Mouse (Mus musculus): ENCODE results near the gene Pdzph1. TPM values are rescaled to one million over a fixed set of nuclear protein-coding genes. Genes with fewer than 3 reads are reported as not detected.
A peak's percentile ranks its signal among the peaks of the same experiment; 100 is the strongest.

Pdzph1 gene
- polyA plus RNA-seq (2015; fragmentation: Nextera tagmentation; extraction: Ambion mirVana) = 0.29 TPM in 1 of 2 replicates, not detected in the other

DNA sequence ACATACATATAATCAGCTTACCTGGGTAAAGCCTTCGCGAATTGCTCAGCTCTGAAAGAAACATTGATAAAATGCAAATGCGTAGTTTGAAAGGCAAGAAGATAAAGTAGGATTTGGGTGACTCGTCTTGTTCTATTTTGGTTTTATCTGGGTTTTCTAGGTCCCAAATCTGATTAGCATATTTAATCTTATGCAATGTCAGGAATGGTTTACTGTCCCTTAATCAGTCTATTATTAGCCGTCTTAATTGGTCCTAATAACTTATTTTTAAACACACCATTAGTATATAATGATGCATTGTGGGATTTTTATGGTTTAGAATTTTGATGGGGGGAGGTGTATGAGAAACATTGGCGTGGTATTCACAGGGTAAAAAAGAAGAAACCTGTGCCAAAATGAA is at the start of gene Pdzph1:
Gene Pdzph1 (minus strand): TSS at position 101 of the 400 bp plus-strand sequence.
- no peak for DNase-seq (ENCODE audit: low spot score)

DNA sequence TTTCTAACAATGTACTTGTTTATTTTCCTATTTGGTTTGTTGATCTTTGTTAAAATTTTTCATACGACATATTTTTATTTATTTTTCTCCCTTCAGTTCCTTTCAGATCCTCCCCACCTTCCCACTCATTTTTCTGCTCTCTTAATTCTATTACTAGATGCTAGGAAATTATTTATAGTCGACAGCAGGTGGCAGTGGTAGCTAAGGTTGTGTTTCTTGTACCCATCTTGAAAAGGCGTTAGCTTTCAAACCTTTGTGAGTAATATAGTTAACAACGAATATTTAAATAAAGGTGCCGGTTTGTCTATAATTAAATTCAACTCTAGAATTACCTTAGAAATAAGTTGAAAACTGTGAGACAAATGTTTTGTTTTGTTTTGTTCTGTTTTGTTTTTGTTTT is 48.6 kb upstream of the Pdzph1 start:
- no peak for DNase-seq (ENCODE audit: low spot score)

DNA sequence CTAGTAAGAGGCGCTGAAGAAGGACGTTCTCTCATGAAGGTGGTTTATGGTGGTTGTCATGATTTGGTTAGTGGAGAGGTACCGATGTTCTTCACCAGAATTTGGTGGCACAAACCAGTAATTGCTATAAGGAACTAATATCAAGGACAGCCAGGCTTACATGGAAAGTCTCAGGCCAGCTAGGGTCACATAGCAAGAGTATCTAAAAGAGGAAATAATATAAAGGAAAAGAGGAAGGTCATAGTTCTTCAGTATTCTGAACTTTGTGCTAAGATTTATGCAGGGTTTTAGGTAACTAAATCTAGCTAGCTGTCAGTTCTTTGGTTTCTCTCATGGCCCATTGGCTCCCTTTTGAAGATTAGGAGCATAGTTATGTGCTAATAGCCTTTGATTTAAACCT is 42.3 kb upstream of the Pdzph1 start:
- DNase-seq (ENCODE audit: low spot score) = no peak

DNA sequence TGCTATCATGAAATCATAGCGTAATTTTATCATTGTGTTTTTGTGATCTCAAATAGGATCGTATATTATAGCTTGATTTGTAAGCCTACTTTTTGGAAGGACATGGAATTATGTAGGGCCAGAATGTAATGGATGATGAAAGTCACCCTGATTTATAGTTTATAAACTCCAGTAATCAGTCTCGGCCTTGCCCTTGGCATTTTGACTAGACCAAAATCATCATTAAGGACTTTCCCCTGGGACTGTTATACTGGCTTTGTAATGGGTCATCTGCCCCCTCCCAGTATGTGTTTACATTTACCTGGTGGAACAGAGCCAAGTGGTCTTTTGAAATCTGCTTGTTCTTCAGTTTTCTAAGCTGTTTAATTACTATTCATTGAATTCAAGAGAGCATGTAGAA is 35.2 kb upstream of the Pdzph1 start:
- DNase-seq (ENCODE audit: low spot score) = no peak

DNA sequence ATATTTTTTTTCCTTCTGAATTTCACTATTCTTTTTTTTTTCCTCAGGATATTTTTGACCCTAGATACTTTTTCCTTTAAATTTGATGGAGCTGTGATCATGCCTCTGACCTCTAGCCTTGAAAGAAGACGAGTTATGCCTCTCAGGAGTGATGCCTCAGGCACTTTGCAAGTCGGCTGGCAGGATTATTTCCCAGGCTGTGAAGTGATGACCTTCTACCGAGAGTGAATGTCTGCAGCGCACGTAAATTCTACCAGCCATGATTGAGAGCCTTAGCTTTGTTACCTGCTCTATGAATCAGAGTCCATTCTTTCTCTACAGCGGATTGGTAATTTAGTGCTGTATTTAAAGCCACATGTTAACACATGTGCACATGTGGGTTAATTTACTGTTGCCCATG is 33.3 kb upstream of the Pdzph1 start:
- DNase-seq (ENCODE audit: low spot score) = no peak

DNA sequence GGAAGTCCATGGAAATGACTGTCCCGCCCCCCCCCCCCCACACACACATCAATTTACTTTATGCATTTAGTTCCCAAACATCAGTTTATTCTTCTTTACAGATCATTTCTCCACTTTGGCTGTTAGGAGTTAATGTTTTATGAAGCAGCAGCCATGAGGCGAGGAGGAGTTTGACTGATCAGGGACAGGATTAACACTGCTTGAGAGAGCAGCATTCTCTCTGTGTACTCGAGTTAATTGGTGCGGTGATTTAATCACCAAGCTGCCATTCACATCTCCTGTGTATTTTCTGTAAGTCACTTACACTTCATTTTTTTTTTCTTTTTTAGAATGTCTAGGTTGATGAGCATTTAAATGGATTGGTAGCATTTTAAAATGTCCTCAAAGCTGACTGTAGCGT is 32.8 kb upstream of the Pdzph1 start:
- no peak for DNase-seq (ENCODE audit: low spot score)

DNA sequence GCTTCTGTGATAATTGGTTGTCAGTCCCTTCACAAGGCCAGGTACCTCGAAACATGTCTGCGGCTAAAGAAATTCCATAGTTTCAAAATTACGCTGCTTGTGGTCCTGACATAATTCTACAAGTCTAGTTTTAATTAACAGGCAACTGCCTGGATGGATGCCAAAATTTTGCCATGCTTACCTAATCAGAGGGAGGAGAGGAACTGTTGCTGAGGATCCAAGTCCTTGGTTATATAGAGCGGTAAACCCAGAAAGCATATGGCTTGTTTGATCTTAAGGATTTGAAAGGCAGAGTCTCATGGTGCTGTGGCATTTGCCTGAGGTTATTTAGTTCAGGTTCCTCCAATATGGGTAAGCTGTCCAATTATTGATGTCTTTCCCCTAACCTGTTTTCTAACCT is 27.5 kb upstream of the Pdzph1 start:
- DNase-seq (ENCODE audit: low spot score) = no peak

DNA sequence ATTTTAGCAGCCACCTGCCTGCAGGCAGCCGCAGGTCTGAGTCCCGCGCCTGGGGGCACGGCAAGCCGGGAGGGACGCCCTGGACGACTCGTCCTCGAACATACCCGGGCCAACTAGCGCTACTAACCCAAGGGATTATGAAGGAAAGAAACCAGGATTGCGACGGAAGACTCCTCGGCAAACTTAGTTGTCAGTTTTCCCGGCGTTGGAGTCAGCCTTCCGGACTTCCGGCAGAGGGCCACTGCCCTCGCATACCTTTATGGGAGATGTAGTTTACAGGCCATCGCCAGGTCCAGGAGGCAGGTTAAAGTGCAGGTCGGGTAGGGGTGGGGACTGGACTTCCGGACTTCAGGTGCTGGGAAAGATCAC is 21.9 kb upstream of the Pdzph1 start, which contains the start of gene Nudt12:
Gene Nudt12 (minus strand): TSS at position 282 of the 369 bp plus-strand sequence.
- peak; percentile 34 for DNase-seq (ENCODE audit: low spot score)

DNA sequence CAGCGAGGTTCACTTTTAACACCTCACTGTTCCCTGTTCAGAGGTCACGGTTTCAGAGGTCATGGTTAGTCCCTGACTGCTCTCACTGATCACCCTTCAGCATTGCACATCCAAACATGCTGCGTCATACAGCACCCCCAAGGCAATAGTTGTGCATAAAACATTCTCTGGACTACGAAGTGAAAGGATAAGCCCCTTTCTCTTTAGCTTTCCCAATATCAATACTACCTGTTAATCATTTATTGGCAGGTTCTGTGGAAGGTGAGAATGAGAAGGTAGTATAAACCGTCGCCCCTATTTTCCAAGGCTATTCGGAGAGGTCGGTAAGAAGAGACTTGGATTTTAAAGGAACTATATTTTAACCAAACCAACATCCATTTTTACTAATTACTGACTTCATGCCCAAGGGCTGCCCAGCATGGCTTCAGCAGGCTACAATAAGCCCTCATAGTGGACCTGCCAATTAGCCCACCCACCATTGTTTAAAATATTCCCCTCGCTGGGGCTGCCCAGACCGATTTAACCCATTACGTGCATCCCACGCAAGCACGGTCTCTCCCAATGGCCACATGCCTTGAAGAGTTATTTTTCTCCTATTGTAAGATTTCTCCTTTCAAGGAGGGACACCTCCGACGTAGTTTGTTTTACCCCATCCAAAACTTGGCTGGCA is 21.4 kb upstream of the Pdzph1 start:
- DNase-seq (ENCODE audit: low spot score) = peak; percentile 2

DNA sequence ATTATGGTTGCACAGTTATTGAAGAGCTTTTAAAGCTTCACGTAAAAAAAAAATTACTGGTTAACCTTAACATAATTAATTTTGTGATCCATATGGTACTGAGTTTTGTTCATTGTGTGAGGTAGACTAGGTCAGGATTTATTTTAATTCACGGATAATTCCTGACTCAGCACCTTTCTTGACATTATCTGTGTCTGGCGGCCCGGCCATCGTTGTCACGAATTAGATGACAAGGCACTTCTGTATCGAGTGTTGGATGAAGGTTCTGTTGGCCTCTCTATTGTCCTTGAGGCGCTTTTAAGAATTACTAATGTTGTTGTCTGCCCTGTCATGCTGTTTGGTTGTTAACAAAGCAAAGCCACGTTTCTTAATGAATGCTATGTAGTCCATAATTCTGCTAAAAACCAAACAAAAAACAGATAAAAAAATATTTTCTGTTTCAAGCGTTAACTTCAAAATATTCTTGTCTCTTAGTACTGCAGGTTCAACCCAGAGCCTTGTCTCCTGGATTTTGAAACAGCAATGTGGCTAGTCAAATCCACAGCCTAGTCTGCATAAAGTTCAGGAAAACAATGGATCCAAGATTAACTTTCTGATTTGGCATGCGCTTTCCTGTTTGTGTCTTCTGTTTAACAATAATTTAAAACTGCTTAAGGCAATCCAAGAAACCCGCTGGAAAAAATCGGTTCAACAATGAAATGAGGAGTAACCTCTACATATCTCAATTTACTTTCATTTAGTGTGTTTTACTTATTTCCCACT is 20.6 kb upstream of the Pdzph1 start:
- no peak for DNase-seq (ENCODE audit: low spot score)

DNA sequence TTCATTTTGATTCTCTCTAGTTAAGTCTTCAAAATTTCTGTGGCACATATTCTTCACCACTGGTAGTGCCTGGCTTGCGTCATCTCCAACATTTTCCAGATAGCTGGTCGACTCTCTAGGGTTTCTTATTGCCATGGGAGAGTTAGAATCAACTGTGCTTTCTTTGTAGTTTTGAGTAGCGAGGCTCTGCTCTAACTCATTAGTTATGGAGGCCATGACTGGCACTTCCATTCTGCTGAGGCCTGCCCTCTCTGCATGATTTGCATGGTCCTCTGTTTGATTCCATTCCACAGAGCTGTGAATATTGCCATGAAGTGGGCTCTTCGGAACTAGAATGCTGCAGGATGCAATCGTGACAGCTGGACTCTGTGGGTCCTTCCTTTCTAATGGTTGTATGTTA is 17.9 kb downstream of the Pdzph1 start:
- DNase-seq (ENCODE audit: low spot score) = no peak

DNA sequence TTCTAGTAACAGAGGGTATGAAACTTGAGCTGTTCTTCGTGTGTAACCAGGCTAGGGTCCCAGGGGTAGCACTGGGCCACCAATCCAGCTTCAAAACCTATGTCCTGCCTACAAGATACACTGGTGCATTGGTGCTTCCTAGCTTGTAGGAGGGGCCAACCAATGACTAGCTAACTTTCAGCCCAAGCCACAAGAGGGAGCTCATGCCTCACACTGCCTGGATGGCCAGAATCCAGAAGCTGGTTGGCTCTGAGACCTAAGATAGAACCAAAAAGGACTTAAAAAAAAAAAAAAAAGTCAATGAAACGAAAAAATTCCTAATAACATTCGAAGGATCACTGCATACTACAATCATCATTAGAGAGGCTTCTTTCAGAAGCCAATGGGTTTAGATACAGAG is 31.3 kb downstream of the Pdzph1 start:
- peak; percentile 7 for DNase-seq (ENCODE audit: low spot score)

DNA sequence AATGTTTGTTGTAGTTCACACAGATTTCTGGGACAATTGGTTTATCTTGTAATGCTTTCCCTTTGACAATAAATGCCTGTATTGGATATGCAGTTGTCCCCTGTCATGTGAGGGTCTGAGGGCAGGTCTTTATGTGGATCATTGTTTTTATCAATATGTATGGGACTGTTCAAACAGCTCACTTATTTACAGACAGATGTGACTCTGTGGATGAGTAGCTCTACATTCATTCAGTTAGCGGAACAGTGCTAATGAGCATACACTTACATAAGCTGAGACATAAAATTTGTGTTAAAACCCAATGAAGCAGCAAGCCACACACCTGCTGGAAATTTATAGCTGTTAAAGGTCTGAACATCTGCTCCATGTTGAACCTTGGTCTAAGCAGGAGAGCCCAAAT is 34.1 kb downstream of the Pdzph1 start:
- DNase-seq (ENCODE audit: low spot score) = no peak

DNA sequence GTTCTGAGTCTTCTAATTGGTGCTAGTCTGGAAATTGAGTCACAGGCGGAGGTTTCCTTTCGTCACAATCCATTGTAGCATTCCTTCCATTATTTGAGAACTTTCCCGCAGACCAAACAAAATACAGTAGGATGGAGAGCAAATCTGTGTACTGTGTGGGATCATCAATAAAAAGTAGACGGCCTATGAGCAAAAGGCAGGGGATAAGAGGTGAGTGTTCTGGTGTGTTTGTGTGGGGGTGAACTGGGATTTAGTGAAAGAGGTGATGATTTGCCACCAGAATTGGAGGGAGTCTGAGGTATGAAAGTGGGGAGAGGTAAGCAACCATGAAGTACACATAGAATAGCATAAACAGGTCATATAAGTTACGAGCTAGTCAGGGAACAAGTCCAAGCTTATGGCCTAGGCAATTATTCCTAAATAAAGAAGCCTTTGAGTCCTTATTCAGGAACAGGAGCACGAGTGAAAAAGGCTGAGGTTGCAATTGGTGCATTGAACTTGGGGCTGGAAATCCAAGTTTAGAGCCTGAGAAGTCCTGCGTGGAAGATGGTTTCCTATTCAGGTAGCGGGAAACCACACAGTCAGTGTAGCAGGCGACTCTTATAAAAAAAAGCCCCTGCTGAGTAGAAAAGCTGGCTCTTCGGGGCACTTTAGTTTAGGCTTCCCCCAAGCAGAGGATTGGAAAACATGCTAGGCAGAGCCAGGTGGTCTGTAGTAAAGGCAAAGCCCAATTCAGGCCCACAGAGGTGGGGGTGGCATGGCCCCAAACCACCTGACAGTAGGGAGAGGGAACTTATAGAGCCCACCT is 48.0 kb downstream of the Pdzph1 start:
- DNase-seq (ENCODE audit: low spot score) = no peak

DNA sequence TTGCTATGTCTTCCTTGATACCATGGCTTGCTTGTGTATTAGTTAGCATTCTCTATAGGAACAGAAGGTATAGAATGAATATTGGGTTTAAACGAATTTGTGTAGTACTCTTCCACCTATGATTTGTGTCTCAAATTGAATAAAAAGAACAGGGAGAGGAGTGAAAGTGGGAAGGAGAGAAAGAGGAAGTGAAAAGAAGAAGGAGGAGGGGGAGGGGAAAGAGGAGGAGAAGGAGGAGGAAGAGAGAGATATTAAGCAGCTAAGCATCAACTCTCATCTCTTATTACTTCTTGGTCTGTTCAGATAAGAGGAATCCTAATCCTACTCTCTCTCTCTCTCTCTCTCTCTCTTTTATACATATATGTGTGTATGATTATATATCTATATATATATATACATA is 52.6 kb downstream of the Pdzph1 start:
- DNase-seq (ENCODE audit: low spot score) = no peak

DNA sequence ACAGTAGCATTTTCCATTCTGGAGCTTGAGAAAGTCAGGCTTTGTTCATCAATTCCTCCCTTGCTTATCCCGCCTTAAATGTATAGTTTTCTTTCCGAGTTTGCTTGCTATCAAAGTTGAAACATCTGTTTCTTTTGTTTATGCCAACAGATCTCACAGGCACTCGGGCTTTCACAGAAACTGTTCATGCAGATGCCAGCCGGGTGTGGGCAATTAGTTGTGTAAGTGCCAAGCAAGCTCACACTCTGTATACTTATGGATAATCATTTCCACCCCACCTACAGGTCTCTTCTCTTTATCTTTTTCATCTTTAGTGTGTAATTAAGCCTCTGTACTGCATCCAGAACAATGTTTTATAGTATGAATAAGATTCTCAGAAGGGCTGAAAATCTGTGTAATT is 53.6 kb downstream of the Pdzph1 start:
- no peak for DNase-seq (ENCODE audit: low spot score)

DNA sequence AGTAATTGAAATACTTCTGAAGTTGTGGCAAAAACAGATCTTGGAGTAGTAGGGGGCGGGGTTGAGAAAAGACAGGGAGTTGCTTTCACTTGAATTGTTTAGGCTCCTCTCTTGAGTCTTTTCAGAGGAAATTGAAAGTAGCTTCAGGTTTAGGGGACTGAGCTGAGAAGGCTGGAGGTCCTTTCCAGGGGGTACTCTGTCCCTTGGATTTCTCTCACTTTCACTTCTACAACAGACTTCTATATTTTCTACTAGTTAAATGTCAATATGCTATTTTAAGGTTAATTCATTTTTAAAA is 58.2 kb downstream of the Pdzph1 start:
- DNase-seq (ENCODE audit: low spot score) = no peak

DNA sequence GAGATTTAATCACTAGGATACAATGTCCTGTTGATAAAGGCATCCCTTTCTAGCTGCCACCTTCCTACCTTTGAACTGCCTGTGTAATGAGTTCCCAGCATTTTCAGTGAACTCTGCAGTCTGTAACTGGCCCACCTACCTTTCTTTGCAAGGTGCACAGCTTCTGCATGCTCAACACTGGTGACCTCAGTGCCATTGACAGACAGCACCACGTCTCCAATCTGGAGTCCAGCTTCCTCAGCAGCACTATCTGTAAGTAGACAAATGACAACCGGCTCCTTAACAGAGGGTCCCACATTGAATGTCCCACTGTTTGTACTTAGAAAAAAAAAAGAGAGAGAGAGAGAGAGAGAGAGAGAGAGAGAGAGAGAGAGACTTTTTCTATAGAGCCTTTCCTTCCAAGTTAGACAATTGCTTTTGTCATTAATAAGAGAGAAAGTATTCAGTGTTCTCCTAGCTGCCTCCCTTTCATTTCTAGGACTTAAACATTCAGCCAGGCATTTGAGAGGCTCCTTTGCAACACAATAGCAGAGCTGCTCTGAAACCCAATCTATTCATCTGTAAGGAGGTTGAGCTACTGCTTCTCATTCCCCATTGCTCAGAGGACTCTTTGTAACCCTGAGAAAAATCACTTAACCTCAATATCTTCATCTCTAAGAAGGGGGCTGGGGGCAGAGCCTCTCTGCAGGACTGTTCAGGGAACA is 58.7 kb downstream of the Pdzph1 start:
- DNase-seq (ENCODE audit: low spot score) = no peak

DNA sequence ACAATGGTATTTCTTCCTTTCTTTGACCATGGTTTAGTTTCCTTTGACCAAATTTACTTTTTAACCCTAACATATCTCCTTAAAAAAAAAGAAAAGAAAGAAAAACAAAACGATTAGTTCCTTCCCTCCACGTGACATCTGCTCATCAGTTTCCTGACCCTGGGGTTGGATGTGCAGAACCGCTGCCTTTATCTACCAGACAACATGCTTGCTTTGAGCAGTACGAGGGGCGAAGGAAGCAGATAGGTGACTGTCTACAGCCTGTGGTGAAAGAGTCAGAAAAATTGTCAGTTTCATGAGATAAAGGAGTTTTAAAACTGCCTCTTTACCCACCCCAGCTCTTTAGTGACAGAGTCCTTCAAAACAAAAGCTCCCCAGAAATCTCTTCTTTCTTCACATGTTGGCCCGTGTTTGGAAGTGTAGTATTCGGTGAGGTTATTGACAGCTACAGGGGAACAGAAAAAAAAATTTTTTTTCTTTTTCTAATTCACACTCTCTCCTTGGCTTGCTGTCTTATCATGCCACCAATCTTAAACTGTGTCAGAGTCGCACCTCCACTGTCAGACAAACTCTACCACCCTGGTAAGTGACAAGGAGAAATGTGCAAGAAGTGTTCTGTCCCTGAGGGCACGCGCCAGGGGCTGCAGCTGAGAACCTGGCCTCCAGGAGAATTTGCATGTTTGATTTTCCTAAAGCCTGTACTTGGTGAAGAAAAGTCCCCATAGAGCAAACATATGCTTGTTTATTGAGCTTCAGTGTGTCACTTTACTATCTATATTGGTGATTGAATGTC is 66.2 kb downstream of the Pdzph1 start:
- no peak for DNase-seq (ENCODE audit: low spot score)

DNA sequence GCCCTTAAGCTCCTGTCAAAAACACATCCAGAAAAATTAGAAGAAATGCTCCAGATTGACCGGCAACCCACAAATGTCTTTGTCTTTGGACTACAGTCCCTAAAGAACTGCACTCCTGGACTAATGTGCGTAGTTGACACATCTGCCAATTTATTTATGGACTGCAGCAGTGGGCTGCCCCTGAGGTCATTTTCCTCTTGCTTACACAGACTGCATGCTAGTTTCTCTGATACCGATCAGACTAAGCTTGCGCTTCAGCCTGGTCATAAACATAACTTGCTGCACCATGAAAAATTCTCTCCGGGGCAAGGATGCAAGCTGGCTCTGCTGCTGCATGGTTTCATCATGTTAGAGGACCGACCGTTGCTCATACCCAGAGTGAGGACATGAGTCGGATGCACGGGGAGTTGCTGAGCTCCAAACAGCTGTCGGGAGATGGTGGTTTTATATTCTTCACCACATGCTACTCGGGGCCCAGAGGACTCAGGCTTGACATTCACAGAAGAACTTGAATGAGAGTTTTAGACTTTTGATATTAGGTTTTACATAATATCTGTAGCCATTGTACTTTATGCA is 67.2 kb downstream of the Pdzph1 start:
- DNase-seq (ENCODE audit: low spot score) = no peak

Measured in thymus, postnatal 0 days (tissue).